Mouse (Mus musculus) heart, postnatal 10 days (tissue): ENCODE results near the gene Cdc14a. TPM values are rescaled to one million over a fixed set of nuclear protein-coding genes. Genes with fewer than 3 reads are reported as not detected.

Source experiments
- DNase-seq, 2 experiments: peaks; one replicate each; pipeline ENCODE4 v3.0.0; 2021
- intact Hi-C: fragments of 180-260 bp; cut with DNase I; formaldehyde crosslinking; loops from one replicate; pipeline ENCODE4 v1.15.1; 2025
- total RNA-seq, 2 experiments: library from RNA; stranded (reverse); gene quantifications; 2 replicates each; pipeline ENCODE4 v1.2.3; 2021

Gene Cdc14a
- total RNA-seq, 2 experiments from 2014 or later, result 5.2 to 6.5 TPM

- DNase-seq, result no peak
- intact Hi-C loops, result no loop called here
Observed at GRCm38 (mm10) chr3:116233515-116233914, 190.3 kb downstream of the Cdc14a start.

- DNase-seq, result no peak
- intact Hi-C loops, result no loop called here
Observed at GRCm38 (mm10) chr3:116232763-116233162, 191.1 kb downstream of the Cdc14a start.

- intact Hi-C loops, result no loop called here
Observed at GRCm38 (mm10) chr3:116229336-116229735, 194.5 kb downstream of the Cdc14a start.

GRCm38 (mm10) chr3:116228360-116229245 lies 195.2 kb downstream of the Cdc14a start:
- intact Hi-C loops, result no loop called here

More at GRCm38 (mm10) chr3:116229336-116229735, 194.5 kb downstream of the Cdc14a start:
- DNase-seq, result no peak

GRCm38 (mm10) chr3:116227383-116227782 lies 196.4 kb downstream of the Cdc14a start:
- intact Hi-C loops, result no loop called here
- no peak for DNase-seq

More at GRCm38 (mm10) chr3:116228360-116229245, 195.2 kb downstream of the Cdc14a start:
- no peak for DNase-seq

GRCm38 (mm10) chr3:116226915-116227314 lies 196.9 kb downstream of the Cdc14a start:
- intact Hi-C loops, result no loop called here
- no peak for DNase-seq

Other genes with a start within 250 kb of the Cdc14a start
- gene Gpr88, start 170.5 kb downstream of the Cdc14a start, total RNA-seq, result under 1 TPM; 0.17 to 0.35 TPM
- gene Rtca, start 84.2 kb upstream of the Cdc14a start, total RNA-seq, result 10 to 100 TPM; 24.3 to 25.7 TPM
- gene Dbt, start 89.0 kb upstream of the Cdc14a start, total RNA-seq, result 10 to 100 TPM; 23.4 to 31.7 TPM
- 10 to 100 TPM; 73.5 to 78.8 TPM for gene Lrrc39, start 138.9 kb upstream of the Cdc14a start, total RNA-seq
- 1 to 10 TPM; 4.7 to 4.9 TPM for gene Sass6, start 170.9 kb upstream of the Cdc14a start, total RNA-seq
- 1 to 10 TPM; 7.0 to 9.3 TPM for gene Trmt13, start 190.6 kb upstream of the Cdc14a start, total RNA-seq
- gene Mfsd14a, start 238.6 kb upstream of the Cdc14a start, total RNA-seq, result 10 to 100 TPM; 30.1 to 30.8 TPM